Mouse (Mus musculus) liver, embryonic 15.5 days (tissue): Measurements from ENCODE around the gene Maf. TPM values are rescaled to one million over a fixed set of nuclear protein-coding genes. Genes with fewer than 3 reads are reported as not detected.

Experiments used
- ATAC-seq: fragments of 200-750 bp; cut with Nextera tagmentation; 2 replicates; pipeline ENCODE4 v1.8.0; 2017; ENCODE audit warnings: moderate number of reproducible peaks, mild to moderate bottlenecking, moderate library complexity; ENCODE audit not compliant: insufficient read depth
- H3K27ac ChIP-seq: fragments of 300-500 bp; sonication (generic); replicated peaks from 2 replicates; pipeline ENCODE4 v1.5.1; 2015; ENCODE audit warnings: mild to moderate bottlenecking, inconsistent platforms
- H3K27me3 ChIP-seq: fragments of 300-500 bp; sonication (generic); 2 replicates; pipeline ENCODE4 v1.6.1; 2015; ENCODE audit warnings: mild to moderate bottlenecking, inconsistent platforms
- H3K36me3 ChIP-seq: fragments of 300-500 bp; sonication (generic); replicated peaks from 2 replicates; pipeline ENCODE4 v1.6.1; 2015; ENCODE audit warnings: moderate library complexity, mild to moderate bottlenecking, inconsistent platforms
- H3K4me1 ChIP-seq: fragments of 300-500 bp; sonication (generic); replicated peaks from 2 replicates; pipeline ENCODE4 v1.6.1; 2015; ENCODE audit warnings: inconsistent platforms
- H3K4me2 ChIP-seq: fragments of 300-500 bp; sonication (generic); 2 replicates; pipeline ENCODE4 v1.6.1; 2015; ENCODE audit warnings: moderate library complexity, mild to moderate bottlenecking, inconsistent platforms
- H3K4me3 ChIP-seq: fragments of 300-500 bp; sonication (generic); replicated peaks from 2 replicates; pipeline ENCODE4 v1.5.1; 2015; ENCODE audit warnings: mild to moderate bottlenecking, inconsistent platforms
- H3K9ac ChIP-seq: fragments of 300-500 bp; sonication (generic); 2 replicates; pipeline ENCODE4 v1.6.1; 2015; ENCODE audit warnings: moderate library complexity, mild to moderate bottlenecking, inconsistent platforms
- H3K9me3 ChIP-seq: fragments of 300-500 bp; sonication (generic); replicated peaks from 2 replicates; pipeline ENCODE4 v1.6.1; 2016; ENCODE audit warnings: inconsistent platforms
- WGBS: fragments of 180-500 bp; shearing (Covaris S2); methylation state at CpG from one replicate; pipeline ENCODE4 v1.1.7; 2015; ENCODE audit warnings: mixed read lengths; ENCODE audit not compliant: insufficient replicate concordance; 5-methylcytosine and 5-hydroxymethylcytosine counted together
- polyA plus RNA-seq: library from polyadenylated mRNA; unstranded; fragments of >200 nt; fragmentation: Nextera tagmentation; extraction: Ambion mirVana; gene quantifications from 2 replicates; pipeline ENCODE4 v1.2.1, GENCODE M21; 2015

Gene Maf
- polyA plus RNA-seq, result 2.0 and 2.3 TPM in 2 replicates

GRCm38 (mm10) chr8:115707731-115708590, at the start of gene Maf:
Maf (minus strand) TSS chr8:115707794.
- Histone ChIP-seq H3K27me3 (peaks cover 67% of the 10 kb centered on the region), H3K4me2 (peak within 1 kb of the TSS; percentile 66), H3K4me1 (no peaks in the 10 kb centered on the region; the same call in none of the 2 replicates), H3K9ac (peak within 1 kb of the TSS; percentile 21; the same call in 1 of the 2 replicates), H3K36me3 (no peaks in the 10 kb centered on the region), H3K4me3 (peak within 1 kb of the TSS; percentile 54), H3K9me3 (no peaks in the 10 kb centered on the region), H3K27ac (peak within 1 kb of the TSS; percentile 70)
- under 1% methylated on average over 43 of the region's 43 CpGs for WGBS
- ATAC-seq, result peak; percentile 61

DNA sequence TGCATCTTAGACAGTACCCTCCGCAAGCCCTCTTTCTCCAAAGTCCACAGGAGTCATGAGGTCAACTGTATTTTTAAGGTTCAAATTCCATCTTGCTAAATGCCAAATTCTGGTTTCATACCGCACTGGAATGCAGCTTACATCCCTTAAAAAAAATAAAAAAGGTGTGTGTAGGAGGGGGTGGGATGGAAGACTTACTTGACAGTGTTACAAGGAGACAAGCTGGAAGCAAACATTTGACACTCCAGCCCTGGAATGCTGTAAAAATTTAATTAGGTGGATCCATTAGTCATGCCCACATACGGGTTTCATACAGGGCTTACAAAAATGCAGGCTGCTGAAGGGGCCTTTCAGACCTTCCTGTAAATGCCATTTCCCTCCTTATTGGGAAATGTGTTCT, 49.4 kb upstream of the Maf start:
- no peaks in the 10 kb centered on the region for H3K27me3 ChIP-seq
- 0 out of 2 replicates have a peak, but pooled peaks cover 4% of the 10 kb centered on the region for H3K4me1 ChIP-seq
- H3K4me2 ChIP-seq, result no peak overlapping the region
- no peak for ATAC-seq
- H3K36me3 ChIP-seq, result no peaks in the 10 kb centered on the region
- no peak overlapping the region for H3K4me3 ChIP-seq
- H3K9me3 ChIP-seq, result no peaks in the 10 kb centered on the region
- 62% methylated on average over 3 of the region's 3 CpGs for WGBS
- H3K9ac ChIP-seq, result no peak overlapping the region
- no peak overlapping the region for H3K27ac ChIP-seq

GRCm38 (mm10) chr8:115756027-115756426, 48.4 kb upstream of the Maf start:
- Histone ChIP-seq H3K4me1 (0 out of 2 replicates have a peak, but pooled peaks cover 4% of the 10 kb centered on the region), H3K4me2 (no peak overlapping the region), H3K9ac (no peak overlapping the region), H3K27ac (no peak overlapping the region), H3K4me3 (no peak overlapping the region), H3K27me3 (no peaks in the 10 kb centered on the region), H3K9me3 (no peaks in the 10 kb centered on the region), H3K36me3 (no peaks in the 10 kb centered on the region)
- no peak for ATAC-seq
- 52% methylated on average over 2 of the region's 2 CpGs for WGBS

DNA sequence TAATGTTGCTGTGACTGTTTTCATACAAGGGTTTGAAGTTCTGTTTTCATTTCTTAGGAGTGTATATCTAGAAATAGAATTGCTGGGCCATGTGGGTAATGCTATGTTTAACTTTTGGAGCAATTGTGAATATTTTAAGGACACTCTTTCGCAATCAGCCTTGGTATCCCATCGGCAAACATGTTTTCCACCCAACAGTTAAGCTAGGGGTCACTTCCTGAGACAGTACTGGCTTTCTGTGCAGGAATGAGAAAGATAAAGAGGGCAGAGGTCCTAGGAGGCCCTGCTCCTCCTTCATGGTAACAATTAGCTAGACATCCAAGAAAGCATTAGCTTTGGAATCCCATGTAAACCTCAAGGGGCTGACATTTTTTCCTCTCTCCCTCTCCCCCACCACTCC, 47.1 kb upstream of the Maf start:
- H3K36me3 ChIP-seq, result no peaks in the 10 kb centered on the region
- no peak overlapping the region for H3K9ac ChIP-seq
- no peaks in the 10 kb centered on the region for H3K27me3 ChIP-seq
- H3K27ac ChIP-seq, result no peak overlapping the region
- no peak overlapping the region for H3K4me2 ChIP-seq
- H3K4me3 ChIP-seq, result no peak overlapping the region
- WGBS, result 25% methylated on average over 2 of the region's 2 CpGs
- ATAC-seq, result peak; percentile 28; the same call in 1 of the 2 replicates
- H3K9me3 ChIP-seq, result no peaks in the 10 kb centered on the region
- H3K4me1 ChIP-seq, result 0 out of 2 replicates have a peak, but pooled peaks cover 4% of the 10 kb centered on the region

DNA sequence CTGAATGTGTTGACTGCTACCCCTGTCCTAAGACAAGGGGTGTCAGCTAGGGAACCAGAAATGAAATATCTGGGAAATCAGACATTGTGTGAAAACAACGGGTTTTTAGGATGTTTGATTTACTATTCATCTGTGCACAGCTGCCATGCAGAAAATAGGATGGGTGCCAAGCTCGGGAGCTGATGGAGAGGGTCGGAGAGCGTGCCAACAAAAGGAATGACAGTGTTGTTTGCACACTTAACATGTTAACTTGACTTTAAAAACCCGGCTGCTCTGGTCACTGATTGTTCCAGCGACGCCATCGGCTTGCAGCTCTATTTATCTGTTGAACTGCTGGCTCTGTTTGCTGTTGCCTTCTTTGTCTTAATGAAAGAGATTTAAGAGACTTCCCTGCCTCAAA, 46.2 kb upstream of the Maf start:
- no peak overlapping the region for H3K27ac ChIP-seq
- no peak for ATAC-seq

DNA sequence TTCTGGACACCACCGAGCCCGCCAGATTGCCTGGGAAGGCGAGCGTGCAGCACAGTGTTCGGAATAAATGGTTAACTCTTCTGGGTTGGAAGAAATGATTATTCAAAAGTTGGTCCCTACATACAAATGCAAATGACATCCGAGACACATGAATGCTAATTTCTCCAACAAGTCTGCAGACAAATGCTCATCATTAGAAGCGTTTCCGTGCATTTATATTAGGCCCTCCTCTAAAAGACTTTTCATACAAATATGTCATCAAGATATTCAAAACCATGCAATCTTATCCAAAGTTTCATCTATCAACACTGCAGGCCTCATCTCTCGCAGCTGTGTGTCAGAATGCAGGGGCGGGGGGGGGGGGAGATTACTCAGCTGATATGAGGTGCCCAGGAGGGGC, 39.8 kb upstream of the Maf start:
- Histone ChIP-seq H3K4me1 (no peaks in the 10 kb centered on the region), H3K9ac (no peak overlapping the region), H3K4me2 (no peak overlapping the region), H3K27me3 (no peaks in the 10 kb centered on the region), H3K4me3 (no peak overlapping the region), H3K36me3 (no peaks in the 10 kb centered on the region), H3K27ac (no peak overlapping the region), H3K9me3 (no peaks in the 10 kb centered on the region)
- no peak for ATAC-seq
- 67% methylated on average over 10 of the region's 10 CpGs for WGBS

More for the DNA sequence above, 46.2 kb upstream of the Maf start:
- Histone ChIP-seq H3K4me2 (no peak overlapping the region), H3K9me3 (no peaks in the 10 kb centered on the region), H3K4me1 (0 out of 2 replicates have a peak, but pooled peaks cover 4% of the 10 kb centered on the region), H3K27me3 (no peaks in the 10 kb centered on the region), H3K36me3 (no peaks in the 10 kb centered on the region), H3K9ac (no peak overlapping the region), H3K4me3 (no peak overlapping the region)
- WGBS, result 57% methylated on average over 8 of the region's 8 CpGs

GRCm38 (mm10) chr8:115745648-115746047, 38.1 kb upstream of the Maf start:
- whole genome bisulfite sequencing, result 37% methylated on average over 2 of the region's 2 CpGs
- Histone ChIP-seq H3K36me3 (no peaks in the 10 kb centered on the region), H3K9me3 (no peaks in the 10 kb centered on the region), H3K4me1 (no peaks in the 10 kb centered on the region), H3K27me3 (no peaks in the 10 kb centered on the region), H3K9ac (no peak overlapping the region), H3K4me3 (no peak overlapping the region), H3K27ac (no peak overlapping the region), H3K4me2 (no peak overlapping the region)
- ATAC-seq, result no peak

GRCm38 (mm10) chr8:115743441-115743840, 35.8 kb upstream of the Maf start:
- Histone ChIP-seq H3K27me3 (no peaks in the 10 kb centered on the region), H3K27ac (no peak overlapping the region), H3K36me3 (no peaks in the 10 kb centered on the region), H3K4me1 (no peaks in the 10 kb centered on the region), H3K9ac (no peak overlapping the region), H3K4me3 (no peak overlapping the region), H3K4me2 (no peak overlapping the region), H3K9me3 (no peaks in the 10 kb centered on the region)
- WGBS, result 53% methylated on average over 2 of the region's 2 CpGs
- no peak for ATAC-seq

GRCm38 (mm10) chr8:115742646-115743045, 35.1 kb upstream of the Maf start:
- WGBS, result 57% methylated on average over 6 of the region's 6 CpGs
- H3K27ac ChIP-seq, result no peak overlapping the region
- no peaks in the 10 kb centered on the region for H3K36me3 ChIP-seq
- no peaks in the 10 kb centered on the region for H3K4me1 ChIP-seq
- no peak overlapping the region for H3K4me2 ChIP-seq
- no peaks in the 10 kb centered on the region for H3K9me3 ChIP-seq
- H3K9ac ChIP-seq, result no peak overlapping the region
- H3K4me3 ChIP-seq, result no peak overlapping the region
- ATAC-seq, result no peak
- H3K27me3 ChIP-seq, result no peaks in the 10 kb centered on the region

GRCm38 (mm10) chr8:115741964-115742363, 34.4 kb upstream of the Maf start:
- no peak overlapping the region for H3K27ac ChIP-seq
- H3K27me3 ChIP-seq, result no peaks in the 10 kb centered on the region
- no peak for ATAC-seq
- no peaks in the 10 kb centered on the region for H3K4me1 ChIP-seq
- H3K9me3 ChIP-seq, result no peaks in the 10 kb centered on the region
- no peak overlapping the region for H3K4me3 ChIP-seq
- H3K36me3 ChIP-seq, result no peaks in the 10 kb centered on the region
- 61% methylated on average over 6 of the region's 6 CpGs for WGBS
- no peak overlapping the region for H3K9ac ChIP-seq
- no peak overlapping the region for H3K4me2 ChIP-seq

GRCm38 (mm10) chr8:115739756-115740155, 32.2 kb upstream of the Maf start:
- H3K9ac ChIP-seq, result no peak overlapping the region
- H3K36me3 ChIP-seq, result no peaks in the 10 kb centered on the region
- H3K4me1 ChIP-seq, result no peaks in the 10 kb centered on the region
- 64% methylated on average over 4 of the region's 4 CpGs for WGBS
- H3K4me2 ChIP-seq, result no peak overlapping the region
- no peak for ATAC-seq
- no peaks in the 10 kb centered on the region for H3K27me3 ChIP-seq
- H3K27ac ChIP-seq, result no peak overlapping the region
- H3K9me3 ChIP-seq, result no peaks in the 10 kb centered on the region
- H3K4me3 ChIP-seq, result no peak overlapping the region
